Mouse (Mus musculus): ENCODE measurements around the gene Gm37419.

DNA sequence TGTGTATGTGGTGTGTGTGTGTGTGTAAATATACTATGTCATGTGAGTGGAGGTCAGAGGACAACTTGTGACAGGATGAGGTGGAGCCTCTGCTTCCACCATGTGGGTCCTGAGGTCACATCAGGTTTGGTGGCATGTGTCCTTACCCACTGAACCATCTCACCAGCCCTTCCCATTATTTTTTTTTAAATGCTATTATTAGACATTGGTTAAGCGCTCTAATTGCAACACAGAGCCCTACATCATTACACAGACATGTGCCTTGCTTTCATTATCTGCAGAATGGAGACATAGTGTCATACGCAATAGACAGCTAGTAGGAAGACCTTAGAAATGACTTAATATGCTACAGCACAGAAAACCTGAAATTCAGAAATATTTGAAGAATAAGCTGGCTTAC lies 12.1 kb upstream of the Gm37419 start:
- TF ChIP-seq CTCF (IDR thresholded peaks at IDR 0.05; ENCODE audit: extremely low read depth, insufficient read depth, insufficient read length, insufficient replicate concordance) (no peak), POLR2A (IDR thresholded peaks at IDR 0.05; ENCODE audit: low read depth, low read length) (no peak)
